Mouse (Mus musculus) bone marrow, adult 2 months (tissue): ENCODE data around the gene Fam47e. TPM values are rescaled to one million over a fixed set of nuclear protein-coding genes. Genes with fewer than 3 reads are reported as not detected.
A peak's percentile ranks its signal among the peaks of the same experiment; 100 is the strongest.
"Not testable (repeated sequence)": the region's sequence is repeated elsewhere in the genome, so short reads cannot be mapped to it uniquely, and the experiment has no call there.

Experiments used
- H3K27ac ChIP-seq: fragments of 200-500 bp; 2 replicates; pipeline ENCODE4 v1.5.1; 2012; ENCODE audit warnings: low read depth, mild to moderate bottlenecking, control low read depth, inconsistent platforms, low read length; ENCODE audit not compliant: control insufficient read depth, poor library complexity, insufficient read depth
- H3K4me1 ChIP-seq: fragments of 200-500 bp; 2 replicates; pipeline ENCODE4 v1.6.1; 2011; ENCODE audit warnings: low read length; ENCODE audit not compliant: control insufficient read depth, insufficient read depth
- H3K4me3 ChIP-seq: fragments of 200-500 bp; replicated peaks from 2 replicates; pipeline ENCODE3; 2011; ENCODE audit warnings: mild to moderate bottlenecking, low read depth, low read length, control low read depth; ENCODE audit not compliant: control insufficient read depth
- CTCF ChIP-seq: fragments of 200-500 bp; IDR thresholded peaks from 2 replicates; pipeline ENCODE4 v1.5.1; 2011; ENCODE audit warnings: low read length, control low read depth; ENCODE audit not compliant: control insufficient read depth, insufficient read depth
- POLR2A ChIP-seq: fragments of 200-500 bp; IDR thresholded peaks from 2 replicates; pipeline ENCODE4 v1.6.1; 2011; ENCODE audit warnings: low read depth, mild to moderate bottlenecking, control low read depth, low read length, borderline replicate concordance; ENCODE audit not compliant: control insufficient read depth
- WGBS: fragments of 180-500 bp; shearing (Covaris S2); methylation state at CpG from one replicate; pipeline ENCODE4 v1.1.7; 2018; 5-methylcytosine and 5-hydroxymethylcytosine counted together
- polyA plus RNA-seq: library from polyadenylated mRNA; stranded (reverse); fragments of >200 nt; gene quantifications from 2 replicates; pipeline ENCODE4 v1.2.4, GENCODE M21; 2011; ENCODE audit warnings: low replicate concordance; ENCODE audit not compliant: missing spikeins, insufficient read depth, insufficient read length

Gene Fam47e
- not detected in 2 replicates for polyA plus RNA-seq

DNA sequence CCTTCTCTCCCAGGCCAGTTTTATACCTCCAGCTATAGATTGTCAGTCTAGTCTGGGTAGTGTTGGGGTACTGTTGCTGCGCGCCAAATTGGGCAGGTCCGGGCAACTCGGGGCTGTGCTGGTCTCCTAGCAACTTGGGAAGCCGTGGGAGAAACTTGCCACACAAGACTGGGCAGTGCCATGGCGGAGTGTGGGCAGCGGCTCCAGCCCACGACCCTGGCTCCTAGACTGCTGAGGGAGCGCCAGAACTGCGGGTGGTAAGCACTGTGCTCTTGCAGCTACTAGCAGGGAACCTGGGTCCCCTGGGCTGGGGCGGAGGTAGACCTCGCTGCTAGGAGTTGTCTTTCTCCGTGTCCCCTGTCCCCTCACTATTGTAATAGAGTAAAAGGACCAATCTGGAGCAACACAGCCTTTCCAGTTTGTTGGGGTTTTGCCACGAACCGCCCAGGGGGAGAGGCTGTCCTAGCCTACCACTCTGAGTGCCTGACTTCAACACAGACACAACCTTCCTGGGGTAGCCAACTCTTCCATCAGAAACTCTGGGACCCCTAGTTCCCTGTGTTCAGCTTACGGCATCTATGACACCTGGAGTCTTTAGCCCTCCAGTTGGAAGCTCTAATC, at the start of gene Fam47e:
Fam47e (plus strand) TSS at position 179 of the 621 bp plus-strand sequence.
- H3K4me1 ChIP-seq = no peaks in the 10 kb centered on the region
- TF ChIP-seq POLR2A (no peak), CTCF (no peak)
- no peak within 1 kb of the TSS for H3K4me3 ChIP-seq
- WGBS = 73% methylated on average over 16 of the region's 16 CpGs
- H3K27ac ChIP-seq = no peak within 1 kb of the TSS

DNA sequence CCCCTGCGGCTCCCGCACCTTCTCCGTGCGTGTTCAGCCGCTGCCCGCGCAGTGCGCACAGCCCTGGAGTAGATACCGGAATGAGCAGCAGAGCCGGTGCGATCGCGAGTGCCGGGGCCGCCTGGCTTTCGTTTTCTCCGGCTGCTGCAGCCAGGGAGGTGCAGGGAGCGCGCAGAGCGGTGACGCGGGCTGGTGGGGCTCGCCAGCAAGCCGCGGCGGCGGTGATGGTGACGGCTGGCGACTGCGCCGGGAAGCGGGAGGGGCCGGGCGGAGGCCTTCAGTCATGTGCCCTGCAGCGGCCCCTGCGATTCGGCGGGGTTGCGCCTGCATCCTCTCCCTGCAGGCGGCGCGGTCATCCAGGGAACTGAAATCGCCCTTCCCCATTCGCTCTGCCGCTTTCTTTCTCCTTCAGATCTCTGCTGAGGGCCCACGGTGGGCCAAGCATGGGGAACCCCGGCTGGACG, 49.4 kb upstream of the Fam47e start:
- peak overlapping the region; percentile 95 for H3K27ac ChIP-seq
- TF ChIP-seq POLR2A (peak; percentile 61; the same call in 1 of the 2 replicates), CTCF (peak; percentile 54)
- under 1% methylated on average over 48 of the region's 48 CpGs for WGBS

DNA sequence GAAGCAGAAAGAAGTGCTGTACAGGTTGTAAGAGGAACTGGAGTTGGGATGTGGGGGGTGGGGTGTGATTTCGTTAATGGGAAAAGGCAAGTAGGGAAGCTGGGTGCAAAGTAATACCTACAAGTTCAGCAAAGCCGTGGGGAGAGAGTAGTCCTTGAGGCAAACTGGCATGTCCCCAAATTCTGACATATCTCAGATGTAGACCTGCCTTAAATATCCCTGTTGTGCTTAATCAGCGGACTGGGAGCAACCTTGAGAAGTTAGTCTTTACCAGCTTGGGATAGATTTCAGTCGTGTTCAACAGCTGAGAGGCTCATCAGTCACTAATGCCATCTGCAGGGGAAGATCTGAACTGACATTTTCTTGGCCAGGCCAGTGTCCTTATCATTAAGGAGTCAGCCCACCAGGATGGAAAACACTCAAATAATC, 48.6 kb upstream of the Fam47e start:
- Histone ChIP-seq H3K4me3 (no peak overlapping the region), H3K27ac (peak overlapping the region; percentile 95; the same call in 1 of the 2 replicates), H3K4me1 (peaks cover 7% of the 10 kb centered on the region)
- 0 out of 2 replicates have a peak, but pooled peaks have one; percentile 16 for TF ChIP-seq CTCF
- TF ChIP-seq POLR2A = no peak
- 17% methylated on average over 4 of the region's 4 CpGs for WGBS

More for the DNA sequence above, 49.4 kb upstream of the Fam47e start:
- peak overlapping the region; percentile 94 for H3K4me3 ChIP-seq
- peaks cover 5% of the 10 kb centered on the region for H3K4me1 ChIP-seq

DNA sequence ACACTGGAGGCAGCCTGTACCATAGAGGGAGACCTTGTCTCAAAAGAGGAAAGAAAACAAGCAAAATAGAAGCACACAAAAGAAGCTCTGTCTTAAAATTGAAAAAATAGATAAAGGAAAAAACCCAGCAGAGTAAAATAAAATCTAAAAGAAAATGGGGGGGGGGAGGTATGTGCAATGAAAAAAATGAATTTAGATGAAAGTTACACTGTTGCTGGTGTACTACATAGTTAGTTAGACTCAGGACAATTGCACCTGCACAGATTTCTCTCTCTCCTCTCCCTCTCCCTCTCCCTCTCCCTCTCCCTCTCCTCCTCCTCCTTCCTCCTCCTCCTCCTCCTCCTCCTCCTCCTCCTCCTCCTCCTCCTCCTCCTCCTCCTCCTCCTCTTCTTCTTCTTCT, 48.1 kb upstream of the Fam47e start, which contains the start of gene Scarb2:
Scarb2 (minus strand) TSS at position 101 of the 400 bp plus-strand sequence.
- Histone ChIP-seq H3K4me1 (peaks cover 8% of the 10 kb centered on the region), H3K27ac (peak within 1 kb of the TSS; percentile 95), H3K4me3 (peak within 1 kb of the TSS; percentile 94)
- no peak for TF ChIP-seq CTCF

DNA sequence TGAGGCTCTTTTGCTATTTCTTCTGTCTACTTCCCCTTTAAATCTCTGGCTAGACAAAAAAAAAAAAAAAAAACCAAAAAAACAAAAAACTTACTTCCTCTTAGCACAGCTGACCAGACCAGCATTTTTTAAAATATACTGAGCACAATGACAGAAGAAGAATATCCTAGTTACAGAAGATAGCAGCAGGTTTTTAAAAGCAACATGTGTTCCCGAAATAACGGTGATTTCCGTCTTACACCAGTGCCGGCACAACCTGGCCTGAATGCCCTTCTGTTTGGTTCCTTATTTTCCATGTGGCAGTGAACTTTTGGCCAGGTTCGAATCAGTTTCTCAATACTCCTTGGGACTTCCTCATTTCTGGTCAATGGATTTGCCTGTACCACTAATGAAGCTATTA, 46.0 kb upstream of the Fam47e start:
- 4% methylated on average over 5 of the region's 5 CpGs for WGBS
- TF ChIP-seq POLR2A = no peak
- TF ChIP-seq CTCF = no peak
- Histone ChIP-seq H3K4me1 (peaks cover 8% of the 10 kb centered on the region), H3K27ac (peak overlapping the region; percentile 7; the same call in 1 of the 2 replicates), H3K4me3 (no peak overlapping the region)

DNA sequence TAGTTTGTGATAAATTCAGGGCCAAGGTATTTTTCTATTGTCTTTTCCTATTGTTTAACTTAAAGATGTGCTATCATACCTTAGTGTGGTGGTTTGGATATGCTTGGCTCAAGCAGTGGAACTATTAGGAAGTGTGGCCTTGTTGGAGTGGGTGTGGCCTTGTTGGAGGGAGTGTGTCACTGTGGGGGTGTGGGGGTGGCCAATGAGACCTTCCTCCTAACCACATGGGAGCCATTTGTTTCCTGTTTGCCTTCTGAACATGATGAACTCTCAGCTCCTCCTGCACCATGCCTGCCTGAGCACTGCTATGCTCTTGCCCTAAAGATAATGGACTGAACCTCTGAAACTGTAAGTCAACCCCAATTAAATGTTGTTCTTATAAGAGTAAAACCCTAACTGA, 43.6 kb upstream of the Fam47e start:
- no peak overlapping the region for H3K4me3 ChIP-seq
- H3K27ac ChIP-seq = no peak overlapping the region
- peaks cover 6% of the 10 kb centered on the region for H3K4me1 ChIP-seq
- TF ChIP-seq CTCF = no peak
- no peak for TF ChIP-seq POLR2A

DNA sequence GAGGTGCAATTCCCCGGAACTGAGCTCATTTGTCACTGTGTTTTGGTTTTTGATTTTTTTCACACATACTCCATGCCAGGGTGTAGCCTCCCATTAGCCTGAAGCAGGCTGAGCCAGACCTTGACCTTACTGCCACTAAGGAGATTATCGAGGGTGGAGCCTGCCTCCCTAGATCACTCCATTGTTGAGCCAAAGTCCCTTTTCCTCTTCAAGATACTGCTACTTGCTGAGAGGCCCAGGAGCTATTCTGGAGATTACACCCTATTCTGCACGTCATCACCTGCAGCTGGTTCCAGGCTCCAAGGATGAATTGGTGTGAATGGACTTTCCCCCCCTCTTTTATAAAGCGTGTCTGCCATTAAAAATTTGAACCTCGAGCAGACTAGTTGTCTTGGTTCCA, 42.8 kb upstream of the Fam47e start:
- TF ChIP-seq CTCF (no peak), POLR2A (no peak)
- no peak overlapping the region for H3K27ac ChIP-seq
- WGBS = 87% methylated on average over 5 of the region's 5 CpGs
- no peak overlapping the region for H3K4me3 ChIP-seq
- H3K4me1 ChIP-seq = peaks cover 6% of the 10 kb centered on the region

DNA sequence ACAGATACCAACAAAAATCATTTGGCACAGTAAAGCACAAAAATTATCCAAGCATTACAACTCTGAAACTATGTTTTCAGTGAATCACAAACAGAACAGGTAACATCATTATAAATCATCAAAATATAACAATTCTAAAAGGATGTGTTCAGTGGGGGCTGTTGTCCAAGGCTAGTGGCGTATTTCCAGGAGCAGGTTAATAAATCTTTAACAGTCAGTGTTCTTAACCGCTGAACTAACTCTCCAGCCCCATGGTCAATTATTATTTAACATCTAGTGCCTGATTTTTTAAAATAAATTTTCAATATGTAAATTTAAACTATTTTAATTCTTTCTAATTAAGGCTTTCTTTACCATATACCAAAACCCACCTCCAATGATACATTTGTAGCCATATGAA, 33.7 kb upstream of the Fam47e start:
- not testable (repeated sequence) for H3K27ac ChIP-seq, H3K4me1 ChIP-seq, H3K4me3 ChIP-seq
- WGBS = 80% methylated on average over 2 of the region's 2 CpGs

DNA sequence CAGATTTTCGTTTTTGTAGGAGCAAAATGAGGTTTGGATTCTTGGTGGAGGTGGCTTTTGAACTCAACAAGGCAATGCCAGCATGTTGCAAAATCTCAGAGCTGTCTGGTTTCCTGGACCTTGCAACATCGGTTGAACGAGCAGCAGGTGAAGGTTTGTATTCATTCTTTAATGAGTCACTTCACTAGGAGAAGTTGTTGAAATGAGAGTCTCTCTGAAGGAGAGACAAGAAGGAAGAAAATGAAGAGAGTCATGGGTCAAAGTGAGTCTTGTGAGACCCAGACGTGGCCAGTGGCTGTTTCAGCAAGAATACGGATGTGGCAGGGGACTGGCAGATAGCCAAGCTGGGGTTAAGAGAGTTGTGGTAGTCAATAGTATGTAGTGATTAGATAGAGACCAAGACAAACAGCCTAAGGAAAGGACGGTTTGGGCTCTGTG, 30.0 kb upstream of the Fam47e start:
- WGBS = 6% methylated on average over 6 of the region's 6 CpGs
- Histone ChIP-seq H3K4me1 (no peaks in the 10 kb centered on the region), H3K27ac (no peak overlapping the region; the same call in 1 of the 2 replicates), H3K4me3 (no peak overlapping the region)
- no peak for TF ChIP-seq CTCF
- TF ChIP-seq POLR2A = no peak
